Mouse (Mus musculus) lung, embryonic 16.5 days (tissue): ENCODE data around the gene Hmg20b. TPM values are rescaled to one million over a fixed set of nuclear protein-coding genes. Genes with fewer than 3 reads are reported as not detected.

ENCODE experiments used
- ATAC-seq: fragments of 200-750 bp; cut with Nextera tagmentation; 2 replicates; pipeline ENCODE4 v1.8.0; 2017; ENCODE audit warnings: low read depth, mild to moderate bottlenecking, moderate library complexity
- H3K27ac ChIP-seq: fragments of 300-500 bp; sonication (generic); 2 replicates; pipeline ENCODE4 v1.5.1; 2014; ENCODE audit warnings: mild to moderate bottlenecking, control low read depth, low read length
- H3K27me3 ChIP-seq: fragments of 300-500 bp; sonication (generic); 2 replicates; pipeline ENCODE4 v1.6.1; 2014; ENCODE audit warnings: low read depth, low read length, mixed read lengths; ENCODE audit not compliant: control insufficient read depth, insufficient read depth
- H3K36me3 ChIP-seq: fragments of 300-500 bp; sonication (generic); 2 replicates; pipeline ENCODE4 v1.6.1; 2014; ENCODE audit warnings: low read length; ENCODE audit not compliant: control insufficient read depth, insufficient read depth
- H3K4me1 ChIP-seq: fragments of 300-500 bp; sonication (generic); replicated peaks from 2 replicates; pipeline ENCODE4 v1.6.1; 2014; ENCODE audit warnings: low read length, mixed read lengths; ENCODE audit not compliant: control insufficient read depth, insufficient read depth
- H3K4me2 ChIP-seq: fragments of 300-500 bp; sonication (generic); 2 replicates; pipeline ENCODE4 v1.6.1; 2014; ENCODE audit warnings: low read depth, low read length, control low read depth
- H3K4me3 ChIP-seq: fragments of 300-500 bp; sonication (generic); 2 replicates; pipeline ENCODE4 v1.5.1; 2014; ENCODE audit warnings: mild to moderate bottlenecking, low read length, control low read depth
- H3K9ac ChIP-seq: fragments of 300-500 bp; sonication (generic); 2 replicates; pipeline ENCODE4 v1.6.1; 2014; ENCODE audit warnings: low read length, control low read depth
- H3K9me3 ChIP-seq: fragments of 300-500 bp; sonication (generic); 2 replicates; pipeline ENCODE4 v1.6.1; 2016; ENCODE audit warnings: low read length; ENCODE audit not compliant: control insufficient read depth
- WGBS: fragments of 180-500 bp; shearing (Covaris S2); extraction: QIAGEN DNeasy Blood & Tissue Kit; methylation state at CpG from one replicate; pipeline ENCODE4 v1.1.7; 2014; 5-methylcytosine and 5-hydroxymethylcytosine counted together
- polyA plus RNA-seq: library from polyadenylated mRNA; unstranded; fragments of >200 nt; fragmentation: Nextera tagmentation; extraction: Ambion mirVana; gene quantifications from 2 replicates; pipeline ENCODE4 v1.2.1, GENCODE M21; 2015

Gene Hmg20b
- polyA plus RNA-seq, 1 experiment from 2014 or later: 93.2 TPM

GRCm38 (mm10) chr10:81358209-81358608, 7.9 kb upstream of the Hmg20b start:
- 21% methylated on average over 4 of the region's 4 CpGs for WGBS
- Histone ChIP-seq H3K4me2 (peak overlapping the region; percentile 99), H3K9ac (peak overlapping the region; percentile 89), H3K36me3 (no peaks in the 10 kb centered on the region), H3K27me3 (no peaks in the 10 kb centered on the region; the same call in 1 of the 2 replicates), H3K9me3 (no peaks in the 10 kb centered on the region), H3K4me1 (peaks cover 33% of the 10 kb centered on the region), H3K27ac (peak overlapping the region; percentile 48; the same call in 1 of the 2 replicates), H3K4me3 (peak overlapping the region; percentile 84)
- ATAC-seq: no peak

GRCm38 (mm10) chr10:81356991-81357844, 6.9 kb upstream of the Hmg20b start, which contains the start of gene Mfsd12:
Gene Mfsd12 (plus strand): TSS chr10:81357491.
- Histone ChIP-seq H3K9ac (peak within 1 kb of the TSS; percentile 89), H3K27ac (peak within 1 kb of the TSS; percentile 48), H3K4me2 (peak within 1 kb of the TSS; percentile 99), H3K4me1 (peaks cover 26% of the 10 kb centered on the region), H3K27me3 (no peaks in the 10 kb centered on the region), H3K9me3 (no peaks in the 10 kb centered on the region), H3K36me3 (no peaks in the 10 kb centered on the region), H3K4me3 (peak within 1 kb of the TSS; percentile 84)
- peak; percentile 92 for ATAC-seq
- WGBS: 2% methylated on average over 77 of the region's 79 CpGs

GRCm38 (mm10) chr10:81356352-81356990, 6.2 kb upstream of the Hmg20b start:
- Histone ChIP-seq H3K27ac (no peak overlapping the region), H3K27me3 (no peaks in the 10 kb centered on the region), H3K36me3 (no peaks in the 10 kb centered on the region), H3K4me1 (peaks cover 27% of the 10 kb centered on the region), H3K4me2 (peak overlapping the region; percentile 99), H3K4me3 (no peak overlapping the region; the same call in 1 of the 2 replicates), H3K9ac (no peak overlapping the region), H3K9me3 (no peaks in the 10 kb centered on the region)
- WGBS: 52% methylated on average over 12 of the region's 12 CpGs
- no peak for ATAC-seq

GRCm38 (mm10) chr10:81355533-81355932, 5.3 kb upstream of the Hmg20b start:
- no peak for ATAC-seq
- H3K27ac ChIP-seq: no peak overlapping the region
- H3K4me1 ChIP-seq: peaks cover 25% of the 10 kb centered on the region
- 80% methylated on average over 4 of the region's 4 CpGs for WGBS
- H3K4me3 ChIP-seq: no peak overlapping the region
- no peak overlapping the region for H3K4me2 ChIP-seq
- no peaks in the 10 kb centered on the region for H3K27me3 ChIP-seq
- no peaks in the 10 kb centered on the region for H3K36me3 ChIP-seq
- H3K9me3 ChIP-seq: no peaks in the 10 kb centered on the region
- H3K9ac ChIP-seq: no peak overlapping the region

DNA sequence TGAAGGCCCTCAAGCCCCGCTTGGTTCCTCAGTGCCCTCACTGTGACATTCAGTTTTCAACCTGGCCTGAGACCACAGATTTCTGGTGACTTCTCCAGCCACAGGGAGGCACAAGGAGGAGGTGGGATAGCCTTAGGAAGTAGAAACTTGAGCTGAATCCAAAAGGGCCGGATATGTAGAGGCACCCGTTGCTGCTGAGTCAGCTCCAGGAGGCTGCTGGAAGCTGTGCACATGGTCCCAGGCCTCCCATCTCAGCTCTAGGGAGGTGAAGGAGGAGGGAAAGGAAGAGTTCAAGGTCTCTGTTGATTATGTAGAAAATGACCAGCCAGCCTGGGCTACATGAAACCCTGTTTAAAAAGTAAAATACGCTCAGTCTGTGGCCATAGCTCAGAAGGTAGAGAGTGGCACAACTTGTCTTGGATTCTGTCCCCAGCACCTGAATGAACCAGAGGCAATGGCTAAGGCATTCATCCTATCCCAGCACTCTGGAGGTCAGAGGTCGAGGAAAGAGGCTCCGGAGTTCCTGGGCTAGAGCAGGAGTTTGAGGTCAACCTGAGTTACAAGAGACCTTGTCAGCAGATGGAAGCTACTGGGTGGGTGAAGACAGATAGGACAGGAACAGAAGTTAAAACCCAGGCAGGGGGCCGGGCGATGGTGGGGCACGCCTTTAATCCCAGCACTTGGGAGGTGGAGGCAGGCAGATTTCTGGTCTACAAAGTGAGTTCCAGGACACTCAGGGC, 4.6 kb upstream of the Hmg20b start:
- ATAC-seq: no peak
- no peak overlapping the region for H3K4me3 ChIP-seq
- 62% methylated on average over 9 of the region's 9 CpGs for WGBS
- H3K9me3 ChIP-seq: no peaks in the 10 kb centered on the region
- no peaks in the 10 kb centered on the region for H3K27me3 ChIP-seq
- no peak overlapping the region for H3K4me2 ChIP-seq
- H3K27ac ChIP-seq: no peak overlapping the region
- no peaks in the 10 kb centered on the region for H3K36me3 ChIP-seq
- peaks cover 25% of the 10 kb centered on the region for H3K4me1 ChIP-seq
- no peak overlapping the region for H3K9ac ChIP-seq

- 19% methylated on average over 9 of the region's 9 CpGs for WGBS
- Histone ChIP-seq H3K4me3 (no peak overlapping the region), H3K36me3 (peaks cover 7% of the 10 kb centered on the region), H3K4me2 (no peak overlapping the region), H3K27me3 (no peaks in the 10 kb centered on the region; the same call in 1 of the 2 replicates), H3K9ac (no peak overlapping the region; the same call in 1 of the 2 replicates), H3K4me1 (peaks cover 29% of the 10 kb centered on the region), H3K27ac (no peak overlapping the region), H3K9me3 (no peaks in the 10 kb centered on the region)
- no peak for ATAC-seq
Observed at GRCm38 (mm10) chr10:81351678-81352291, 1.5 kb upstream of the Hmg20b start.

DNA sequence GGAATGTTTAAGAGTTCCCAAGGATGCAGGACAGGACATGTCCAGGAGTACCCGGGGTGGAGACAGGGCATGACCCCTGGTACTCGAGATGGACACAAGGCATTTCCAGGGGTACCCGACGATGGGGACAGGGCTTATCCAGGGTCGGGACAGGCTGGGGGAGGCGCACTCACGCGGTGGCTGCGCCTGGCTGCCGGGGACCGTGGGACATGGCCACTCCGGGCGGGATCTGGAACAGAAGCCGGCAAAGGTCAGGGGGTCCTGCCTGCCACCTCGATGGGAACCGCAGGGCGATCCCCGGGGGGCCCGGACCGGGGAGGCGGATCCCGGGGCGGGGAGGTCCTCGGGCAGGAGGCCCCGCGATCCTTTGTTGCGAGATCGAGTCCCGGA, 324 bp downstream of the Hmg20b start:
- Histone ChIP-seq H3K27ac (peak overlapping the region; percentile 61), H3K36me3 (peaks cover 9% of the 10 kb centered on the region), H3K4me1 (peaks cover 36% of the 10 kb centered on the region), H3K9me3 (no peaks in the 10 kb centered on the region), H3K27me3 (peaks cover under 1% of the 10 kb centered on the region), H3K4me2 (peak overlapping the region; percentile 88), H3K9ac (peak overlapping the region; percentile 80), H3K4me3 (peak overlapping the region; percentile 84)
- no peak; the same call in 1 of the 2 replicates for ATAC-seq
- 1% methylated on average over 28 of the region's 29 CpGs for WGBS

- peaks cover 36% of the 10 kb centered on the region for H3K4me1 ChIP-seq
- peak overlapping the region; percentile 80 for H3K9ac ChIP-seq
- H3K27me3 ChIP-seq: peaks cover 8% of the 10 kb centered on the region
- peak overlapping the region; percentile 84 for H3K4me3 ChIP-seq
- ATAC-seq: no peak
- no peaks in the 10 kb centered on the region for H3K9me3 ChIP-seq
- peak overlapping the region; percentile 61; the same call in 1 of the 2 replicates for H3K27ac ChIP-seq
- peak overlapping the region; percentile 88 for H3K4me2 ChIP-seq
- WGBS: 9% methylated on average over 12 of the region's 12 CpGs
- H3K36me3 ChIP-seq: peaks cover 9% of the 10 kb centered on the region
Observed at GRCm38 (mm10) chr10:81349146-81349545, 1.1 kb downstream of the Hmg20b start.
